Mouse (Mus musculus): Measurements from ENCODE around the gene Hprt. TPM values are rescaled to one million over a fixed set of nuclear protein-coding genes. Genes with fewer than 3 reads are reported as not detected.

Gene Hprt
- polyA plus RNA-seq, 1 experiment: not detected

GRCm38 (mm10) chrX:53064406-53064805 lies 76.5 kb downstream of the Hprt start:
- Histone ChIP-seq H3K4me3 (ENCODE audit: insufficient read depth, low read depth, low read length) (no peak overlapping the region), H3K4me1 (ENCODE audit: control insufficient read depth, insufficient read depth, low read length) (no peaks in the 10 kb centered on the region), H3K27ac (ENCODE audit: insufficient read depth, low read depth, low read length) (no peak overlapping the region)
- 85% methylated on average over 3 of the region's 3 CpGs for WGBS
- no peak for TF ChIP-seq POLR2A (IDR thresholded peaks at IDR 0.05; ENCODE audit: insufficient read depth, low read depth, low read length)
- no peak for TF ChIP-seq CTCF (IDR thresholded peaks at IDR 0.05; ENCODE audit: insufficient read depth, low read depth, low read length)

Other genes with a start within 250 kb of the Hprt start
- not detected in 2 replicates for gene Ccdc160, start 196.9 kb upstream of the Hprt start, polyA plus RNA-seq (2012; ENCODE audit: insufficient read depth, insufficient read length, low replicate concordance, missing spikeins)
- gene Phf6, start 75.9 kb upstream of the Hprt start, polyA plus RNA-seq (2012; ENCODE audit: insufficient read depth, insufficient read length, low replicate concordance, missing spikeins): not detected in 2 replicates